Mouse (Mus musculus) liver, embryonic 15.5 days (tissue): Measurements from ENCODE around the gene Proser2. TPM values are rescaled to one million over a fixed set of nuclear protein-coding genes. Genes with fewer than 3 reads are reported as not detected.

Experiments used
- ATAC-seq: fragments of 200-750 bp; cut with Nextera tagmentation; 2 replicates; pipeline ENCODE4 v1.8.0; 2017; ENCODE audit warnings: moderate number of reproducible peaks, mild to moderate bottlenecking, moderate library complexity; ENCODE audit not compliant: insufficient read depth
- H3K27ac ChIP-seq: fragments of 300-500 bp; sonication (generic); replicated peaks from 2 replicates; pipeline ENCODE4 v1.5.1; 2015; ENCODE audit warnings: mild to moderate bottlenecking, inconsistent platforms
- H3K27me3 ChIP-seq: fragments of 300-500 bp; sonication (generic); 2 replicates; pipeline ENCODE4 v1.6.1; 2015; ENCODE audit warnings: mild to moderate bottlenecking, inconsistent platforms
- H3K36me3 ChIP-seq: fragments of 300-500 bp; sonication (generic); replicated peaks from 2 replicates; pipeline ENCODE4 v1.6.1; 2015; ENCODE audit warnings: moderate library complexity, mild to moderate bottlenecking, inconsistent platforms
- H3K4me1 ChIP-seq: fragments of 300-500 bp; sonication (generic); replicated peaks from 2 replicates; pipeline ENCODE4 v1.6.1; 2015; ENCODE audit warnings: inconsistent platforms
- H3K4me2 ChIP-seq: fragments of 300-500 bp; sonication (generic); 2 replicates; pipeline ENCODE4 v1.6.1; 2015; ENCODE audit warnings: moderate library complexity, mild to moderate bottlenecking, inconsistent platforms
- H3K4me3 ChIP-seq: fragments of 300-500 bp; sonication (generic); replicated peaks from 2 replicates; pipeline ENCODE4 v1.5.1; 2015; ENCODE audit warnings: mild to moderate bottlenecking, inconsistent platforms
- H3K9ac ChIP-seq: fragments of 300-500 bp; sonication (generic); 2 replicates; pipeline ENCODE4 v1.6.1; 2015; ENCODE audit warnings: moderate library complexity, mild to moderate bottlenecking, inconsistent platforms
- H3K9me3 ChIP-seq: fragments of 300-500 bp; sonication (generic); replicated peaks from 2 replicates; pipeline ENCODE4 v1.6.1; 2016; ENCODE audit warnings: inconsistent platforms
- WGBS: fragments of 180-500 bp; shearing (Covaris S2); methylation state at CpG from one replicate; pipeline ENCODE4 v1.1.7; 2015; ENCODE audit warnings: mixed read lengths; ENCODE audit not compliant: insufficient replicate concordance; 5-methylcytosine and 5-hydroxymethylcytosine counted together
- polyA plus RNA-seq: library from polyadenylated mRNA; unstranded; fragments of >200 nt; fragmentation: Nextera tagmentation; extraction: Ambion mirVana; gene quantifications from 2 replicates; pipeline ENCODE4 v1.2.1, GENCODE M21; 2015

Proser2 gene
- polyA plus RNA-seq, 1 experiment from 2014 or later = 6.4 TPM

- Histone ChIP-seq H3K36me3 (no peaks in the 10 kb centered on the region), H3K9ac (no peak overlapping the region), H3K4me1 (no peaks in the 10 kb centered on the region), H3K4me3 (no peak overlapping the region), H3K27ac (no peak overlapping the region), H3K27me3 (no peaks in the 10 kb centered on the region), H3K9me3 (no peaks in the 10 kb centered on the region), H3K4me2 (no peak overlapping the region)
- no peak for ATAC-seq
- WGBS = 55% methylated on average over 9 of the region's 9 CpGs
Measured at GRCm38 (mm10) chr2:6159219-6159618, 29.2 kb upstream of the Proser2 start.

- WGBS = 61% methylated on average over 7 of the region's 7 CpGs
- no peaks in the 10 kb centered on the region for H3K27me3 ChIP-seq
- no peak overlapping the region for H3K4me3 ChIP-seq
- no peak overlapping the region for H3K27ac ChIP-seq
- no peaks in the 10 kb centered on the region for H3K36me3 ChIP-seq
- H3K9ac ChIP-seq = no peak overlapping the region
- H3K4me1 ChIP-seq = no peaks in the 10 kb centered on the region
- H3K4me2 ChIP-seq = no peak overlapping the region
- no peak for ATAC-seq
- no peaks in the 10 kb centered on the region for H3K9me3 ChIP-seq
Measured at GRCm38 (mm10) chr2:6157635-6158034, 27.6 kb upstream of the Proser2 start.

GRCm38 (mm10) chr2:6157208-6157607, 27.2 kb upstream of the Proser2 start:
- Histone ChIP-seq H3K4me3 (no peak overlapping the region), H3K4me2 (no peak overlapping the region), H3K27me3 (no peaks in the 10 kb centered on the region), H3K27ac (no peak overlapping the region), H3K36me3 (no peaks in the 10 kb centered on the region), H3K9me3 (no peaks in the 10 kb centered on the region), H3K4me1 (no peaks in the 10 kb centered on the region), H3K9ac (no peak overlapping the region)
- no peak for ATAC-seq
- 62% methylated on average over 4 of the region's 4 CpGs for WGBS

GRCm38 (mm10) chr2:6149801-6150200, 19.8 kb upstream of the Proser2 start:
- no peak overlapping the region for H3K4me3 ChIP-seq
- ATAC-seq = no peak
- 76% methylated on average over 5 of the region's 5 CpGs for WGBS
- no peaks in the 10 kb centered on the region for H3K36me3 ChIP-seq
- H3K4me1 ChIP-seq = no peaks in the 10 kb centered on the region
- H3K27me3 ChIP-seq = no peaks in the 10 kb centered on the region
- H3K27ac ChIP-seq = no peak overlapping the region
- H3K4me2 ChIP-seq = no peak overlapping the region
- no peak overlapping the region for H3K9ac ChIP-seq
- H3K9me3 ChIP-seq = no peaks in the 10 kb centered on the region

- Histone ChIP-seq H3K36me3 (no peaks in the 10 kb centered on the region), H3K4me2 (no peak overlapping the region), H3K27me3 (no peaks in the 10 kb centered on the region), H3K4me3 (no peak overlapping the region), H3K4me1 (no peaks in the 10 kb centered on the region), H3K9ac (no peak overlapping the region), H3K9me3 (no peaks in the 10 kb centered on the region), H3K27ac (no peak overlapping the region)
- WGBS = 69% methylated on average over 7 of the region's 7 CpGs
- no peak for ATAC-seq
Measured at GRCm38 (mm10) chr2:6146901-6147300, 16.9 kb upstream of the Proser2 start.

- no peak overlapping the region for H3K4me2 ChIP-seq
- H3K27ac ChIP-seq = no peak overlapping the region
- H3K4me1 ChIP-seq = no peaks in the 10 kb centered on the region
- H3K9ac ChIP-seq = no peak overlapping the region
- no peak overlapping the region for H3K4me3 ChIP-seq
- no peaks in the 10 kb centered on the region for H3K36me3 ChIP-seq
- no peaks in the 10 kb centered on the region for H3K9me3 ChIP-seq
- 69% methylated on average over 4 of the region's 4 CpGs for WGBS
- no peak for ATAC-seq
- H3K27me3 ChIP-seq = no peaks in the 10 kb centered on the region
Measured at GRCm38 (mm10) chr2:6146257-6146656, 16.2 kb upstream of the Proser2 start.

- 58% methylated on average over 10 of the region's 10 CpGs for WGBS
- Histone ChIP-seq H3K4me3 (no peak overlapping the region), H3K4me1 (no peaks in the 10 kb centered on the region), H3K36me3 (no peaks in the 10 kb centered on the region), H3K27me3 (no peaks in the 10 kb centered on the region), H3K9me3 (no peaks in the 10 kb centered on the region), H3K27ac (no peak overlapping the region), H3K4me2 (no peak overlapping the region), H3K9ac (no peak overlapping the region)
- ATAC-seq = no peak
Measured at GRCm38 (mm10) chr2:6145611-6146010, 15.6 kb upstream of the Proser2 start.

GRCm38 (mm10) chr2:6142915-6143654, 13.1 kb upstream of the Proser2 start:
- no peaks in the 10 kb centered on the region for H3K9me3 ChIP-seq
- no peak for ATAC-seq
- no peak overlapping the region for H3K9ac ChIP-seq
- H3K27me3 ChIP-seq = no peaks in the 10 kb centered on the region
- H3K4me3 ChIP-seq = no peak overlapping the region
- H3K36me3 ChIP-seq = no peaks in the 10 kb centered on the region
- no peaks in the 10 kb centered on the region for H3K4me1 ChIP-seq
- H3K4me2 ChIP-seq = no peak overlapping the region
- H3K27ac ChIP-seq = no peak overlapping the region
- WGBS = 68% methylated on average over 16 of the region's 16 CpGs

GRCm38 (mm10) chr2:6140572-6141161, 10.7 kb upstream of the Proser2 start:
- Histone ChIP-seq H3K4me1 (no peaks in the 10 kb centered on the region), H3K4me2 (no peak overlapping the region), H3K4me3 (no peak overlapping the region), H3K9me3 (no peaks in the 10 kb centered on the region), H3K9ac (no peak overlapping the region), H3K27ac (no peak overlapping the region), H3K36me3 (no peaks in the 10 kb centered on the region), H3K27me3 (no peaks in the 10 kb centered on the region; the same call in 1 of the 2 replicates)
- WGBS = 62% methylated on average over 9 of the region's 9 CpGs
- no peak for ATAC-seq

- ATAC-seq = no peak
- Histone ChIP-seq H3K9ac (no peak overlapping the region), H3K4me2 (no peak overlapping the region), H3K9me3 (no peaks in the 10 kb centered on the region), H3K27me3 (peaks cover 46% of the 10 kb centered on the region), H3K4me1 (no peaks in the 10 kb centered on the region; the same call in 1 of the 2 replicates), H3K36me3 (no peaks in the 10 kb centered on the region), H3K27ac (no peak overlapping the region), H3K4me3 (no peak overlapping the region)
- WGBS = 79% methylated on average over 19 of the region's 19 CpGs
Measured at GRCm38 (mm10) chr2:6133871-6134270, 3.9 kb upstream of the Proser2 start.

- peaks cover 7% of the 10 kb centered on the region; the same call in 1 of the 2 replicates for H3K4me1 ChIP-seq
- no peak overlapping the region for H3K27ac ChIP-seq
- H3K9ac ChIP-seq = no peak overlapping the region
- H3K27me3 ChIP-seq = peaks cover 60% of the 10 kb centered on the region
- H3K4me2 ChIP-seq = peak overlapping the region; percentile 64
- H3K36me3 ChIP-seq = no peaks in the 10 kb centered on the region
- H3K9me3 ChIP-seq = no peaks in the 10 kb centered on the region
- 45% methylated on average over 8 of the region's 8 CpGs for WGBS
- peak overlapping the region; percentile 58 for H3K4me3 ChIP-seq
- ATAC-seq = no peak
Measured at GRCm38 (mm10) chr2:6128881-6129280, 1.1 kb downstream of the Proser2 start.
